Mouse (Mus musculus): ENCODE results near the gene Pcyt2.

Gene Pcyt2

DNA sequence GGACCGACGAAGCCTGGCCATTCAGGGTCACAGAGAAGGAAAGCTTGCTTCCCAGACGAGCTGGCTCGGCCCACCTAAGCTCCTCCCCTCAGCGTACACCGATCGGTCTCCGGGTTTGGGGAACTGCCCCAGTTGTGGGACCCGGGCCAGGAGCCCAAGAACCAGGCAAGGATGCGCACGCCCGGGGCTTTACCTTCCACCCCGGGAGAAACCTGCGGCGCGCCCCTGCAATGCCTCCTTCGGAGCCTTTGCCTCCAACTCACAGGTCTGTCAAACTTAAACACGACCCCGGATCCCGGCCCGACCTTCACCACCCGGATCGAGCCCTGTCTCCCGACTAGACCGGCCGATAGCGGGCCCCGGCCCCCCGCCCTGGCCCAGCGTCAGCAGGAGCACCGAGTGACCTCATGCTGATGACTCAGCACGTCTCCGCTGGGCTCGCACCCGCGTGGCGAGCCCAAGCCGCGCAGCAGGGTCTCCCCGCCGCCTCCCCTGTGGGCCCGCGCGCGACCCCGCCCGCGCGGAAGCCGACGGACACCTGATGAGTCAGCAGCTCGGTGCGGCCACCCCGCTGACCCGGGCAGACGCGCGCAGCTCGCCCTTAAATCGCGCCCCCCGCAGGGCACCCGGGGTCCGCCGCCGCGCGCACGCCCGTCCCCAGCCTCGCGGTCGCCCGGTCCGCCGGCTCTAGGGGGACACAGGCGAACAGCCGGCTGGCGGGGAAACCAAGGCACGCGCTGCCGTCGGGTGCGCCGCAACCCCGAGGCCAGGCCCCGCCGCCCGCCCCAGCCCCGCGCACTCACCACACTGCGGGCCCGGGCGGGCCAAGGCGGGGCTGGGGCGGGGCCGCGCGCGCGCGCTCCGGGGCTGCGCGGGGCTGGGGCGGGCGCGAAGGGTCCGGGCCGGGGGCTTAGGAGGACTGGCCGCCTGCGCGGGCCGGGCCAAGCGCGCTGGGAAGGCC lies 15.1 kb upstream of the Pcyt2 start:
- DNase-seq = peak; percentile 71

DNA sequence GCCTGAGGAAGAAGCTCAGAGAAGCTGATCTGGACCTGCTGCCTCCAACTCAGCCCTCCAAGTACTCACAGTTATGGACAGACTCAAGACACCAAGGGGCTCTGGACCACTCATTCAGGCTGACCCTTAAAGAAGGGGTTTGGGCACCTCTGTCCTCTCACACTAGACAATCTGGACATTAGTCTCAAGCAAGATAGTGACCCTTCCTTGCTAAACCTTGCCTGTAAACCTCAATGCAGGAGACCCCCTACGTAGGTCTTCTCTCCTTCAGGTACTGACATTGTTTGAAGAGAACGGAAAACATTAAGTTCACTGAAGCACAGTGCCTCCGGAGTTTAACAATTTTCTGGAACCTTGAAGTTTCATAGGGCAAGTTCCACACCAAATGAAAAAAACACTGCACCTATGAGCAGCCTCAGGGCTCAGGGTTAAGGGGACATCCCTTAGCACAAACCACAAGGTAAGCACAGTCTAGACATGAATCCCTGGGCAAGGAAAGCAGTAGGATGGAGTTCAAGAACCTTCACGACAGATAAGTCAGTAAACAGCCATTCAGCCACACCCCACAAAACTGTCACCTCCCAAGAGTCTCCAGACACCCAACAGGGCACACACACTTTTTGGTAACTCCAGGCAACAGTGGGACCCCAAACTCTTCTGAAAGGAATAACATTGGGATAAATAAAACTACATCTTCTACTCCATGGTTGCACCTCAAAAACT lies 14.2 kb upstream of the Pcyt2 start:
- no peak for DNase-seq

DNA sequence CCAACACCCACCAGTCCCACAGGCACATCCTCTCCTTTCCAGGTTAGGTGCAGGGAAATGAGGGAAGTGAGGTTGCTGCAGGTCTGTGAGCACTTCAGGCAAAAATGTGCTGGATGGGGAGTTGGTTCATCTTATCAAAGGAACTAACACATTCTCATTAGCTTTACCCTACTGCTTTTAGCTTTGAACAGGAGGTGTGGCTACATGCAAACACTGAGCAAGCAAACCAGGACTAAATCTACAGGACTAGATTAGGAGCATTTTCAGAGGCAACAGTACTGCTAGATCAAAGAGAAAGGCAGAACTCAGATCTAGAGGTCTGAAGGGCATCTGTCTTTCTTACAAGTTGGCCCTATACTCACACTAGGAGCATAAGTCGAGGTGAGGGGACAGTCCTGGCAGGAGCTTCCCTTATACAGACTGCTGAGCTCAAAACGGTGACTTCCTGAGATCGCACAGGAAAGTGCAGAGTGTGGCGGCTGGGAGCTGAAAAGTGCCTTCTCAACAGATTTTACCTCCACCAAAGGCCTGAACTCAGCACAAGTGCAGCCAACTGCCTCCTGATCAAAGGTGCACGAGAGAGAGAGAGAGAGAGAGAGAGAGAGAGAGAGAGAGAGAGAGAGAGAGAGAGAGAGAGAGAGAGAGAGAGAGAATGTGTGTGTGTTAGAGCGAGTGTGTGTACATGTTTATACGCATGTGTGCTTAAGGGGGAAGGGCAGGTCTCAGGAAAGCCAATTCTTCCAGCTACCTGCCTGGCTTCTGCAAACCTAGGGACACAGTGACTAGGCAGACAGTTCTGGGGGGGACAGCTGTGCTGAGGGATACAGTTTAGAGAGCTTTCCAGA lies 13.4 kb upstream of the Pcyt2 start:
- DNase-seq = no peak

DNA sequence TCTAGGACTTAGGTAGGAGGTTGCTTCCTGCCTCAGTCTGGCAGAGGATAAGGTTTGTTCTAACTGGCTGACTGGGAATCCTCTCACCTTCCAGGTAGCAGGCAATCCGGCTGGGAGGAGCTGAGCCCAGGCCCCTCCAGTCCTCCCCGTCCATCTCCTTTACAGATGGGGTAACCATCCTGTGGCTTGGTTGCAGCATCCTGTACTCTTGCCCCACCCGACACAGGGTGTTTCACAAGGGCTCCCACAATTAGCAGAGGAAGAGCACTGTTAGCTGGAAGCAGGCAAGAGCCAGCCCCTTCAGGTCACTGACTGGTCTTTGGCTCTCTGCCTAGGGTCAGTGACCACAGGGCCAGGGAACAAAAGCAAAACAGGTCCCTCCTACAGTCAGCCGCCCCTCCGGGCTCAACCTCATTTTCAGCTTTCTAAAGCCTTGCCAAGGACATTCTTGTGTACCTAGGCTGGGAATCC lies 12.7 kb upstream of the Pcyt2 start:
- no peak for DNase-seq

DNA sequence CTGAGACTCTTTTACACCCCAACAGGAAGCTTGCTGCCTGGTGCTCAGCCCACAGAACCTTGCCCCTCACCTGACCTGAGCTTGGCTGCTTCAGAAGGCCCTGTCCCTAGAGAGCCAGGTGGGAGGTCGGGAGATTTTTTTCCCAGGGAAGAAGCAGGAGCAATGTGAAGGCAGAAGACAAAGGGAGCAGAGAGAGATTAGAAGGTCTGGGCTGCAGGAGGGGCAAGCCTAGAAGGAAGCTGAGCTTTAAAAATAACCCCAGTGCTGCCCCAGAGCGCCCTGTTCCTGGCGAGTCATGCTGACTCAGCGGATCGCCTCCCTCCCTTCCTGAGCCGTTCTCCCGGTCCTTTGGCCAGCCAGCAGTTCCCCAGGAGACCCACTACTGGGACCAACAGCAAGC lies 12.2 kb upstream of the Pcyt2 start:
- no peak for DNase-seq

DNA sequence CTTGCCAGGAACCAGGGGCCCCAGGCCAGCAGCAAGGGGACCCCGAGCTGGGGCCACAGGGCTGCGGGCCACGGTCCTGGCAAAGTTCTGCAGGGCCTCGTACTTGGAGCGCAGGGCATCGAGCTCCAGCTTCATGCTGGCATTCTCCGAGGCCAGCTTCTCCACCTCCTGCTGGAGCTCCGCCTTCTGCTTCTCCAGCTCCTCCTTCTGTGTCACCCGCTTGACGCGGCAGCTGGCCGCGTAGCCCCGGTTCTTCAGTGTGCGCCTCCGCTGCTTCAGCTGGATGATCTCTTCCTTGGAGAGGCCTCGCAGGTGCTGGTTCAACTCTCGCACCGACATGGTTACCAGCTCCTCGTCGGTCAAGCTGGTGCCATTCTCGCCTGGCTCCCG lies 11.6 kb upstream of the Pcyt2 start:
- DNase-seq = no peak

DNA sequence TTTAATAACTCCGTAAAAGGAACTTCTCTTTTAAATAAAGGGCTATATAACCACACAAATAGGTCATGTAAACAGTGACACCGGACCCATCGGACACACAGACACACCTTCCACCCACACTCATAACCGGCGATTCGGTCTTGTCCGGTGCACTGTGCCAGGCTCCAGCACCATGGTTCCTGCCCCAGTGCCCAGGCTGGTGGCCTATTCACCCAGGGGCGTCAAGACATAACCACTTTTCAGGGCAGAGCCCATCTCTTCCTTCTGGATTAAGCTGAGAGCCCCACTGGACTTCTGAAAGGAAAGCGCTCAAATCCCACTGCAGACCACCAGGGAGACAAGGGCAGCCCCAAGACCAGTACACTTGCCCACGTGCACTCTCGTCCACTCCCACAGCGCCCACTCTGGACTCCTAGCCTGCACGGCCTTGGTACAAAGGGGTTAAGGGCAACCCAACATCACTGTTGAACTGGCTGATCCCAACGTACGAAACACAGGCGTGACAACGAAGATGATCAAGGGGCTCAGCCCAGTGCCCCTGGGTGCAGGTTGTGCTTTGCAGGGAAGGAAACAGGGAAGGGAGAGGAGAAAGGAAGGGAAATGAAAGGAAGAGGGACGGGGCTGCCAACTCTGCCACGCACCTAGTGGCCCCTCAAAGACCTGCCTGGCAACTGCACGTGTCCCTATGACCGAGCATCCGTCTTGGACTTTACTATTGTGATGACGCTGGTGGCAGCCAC lies 11.0 kb upstream of the Pcyt2 start:
- DNase-seq = no peak

DNA sequence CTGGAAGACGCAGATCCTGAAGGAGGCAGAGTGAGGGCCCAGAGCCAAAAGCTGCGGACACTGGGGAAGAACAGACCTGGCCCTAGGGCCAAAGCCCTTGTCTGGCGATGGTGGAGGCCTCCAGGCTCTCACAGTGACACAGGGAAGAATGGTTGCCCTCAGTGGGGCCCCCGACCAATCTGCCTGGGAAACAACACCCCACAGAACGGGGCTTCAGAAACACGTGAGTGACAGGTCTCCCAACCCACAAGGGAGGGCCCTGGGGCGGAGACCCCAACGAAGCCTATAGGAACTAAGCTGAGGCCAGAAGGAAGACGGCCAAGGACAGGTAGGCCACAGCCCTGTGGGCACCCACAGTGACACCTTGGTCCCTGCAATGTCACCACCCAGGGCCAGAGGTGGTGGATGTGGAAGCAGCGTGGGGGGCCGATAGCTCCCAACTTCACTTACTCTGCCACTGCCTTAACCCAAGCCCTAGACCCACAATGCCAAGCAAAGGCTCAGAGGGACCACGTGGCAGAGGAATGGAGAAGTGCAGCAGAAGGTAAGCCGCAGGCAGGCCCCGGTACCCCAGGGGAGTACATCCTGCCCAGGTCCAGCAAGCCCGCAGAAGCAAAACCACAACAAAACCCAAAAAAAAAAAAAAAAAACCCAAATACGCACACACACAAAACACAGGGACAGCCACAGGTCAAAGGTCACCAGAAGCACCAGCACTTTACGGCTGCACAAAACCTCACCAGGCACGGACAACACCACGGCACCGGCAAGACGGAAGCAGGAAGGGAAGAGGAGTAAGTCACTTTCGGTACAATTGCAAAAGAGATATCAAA lies 9.9 kb upstream of the Pcyt2 start:
- no peak for DNase-seq

DNA sequence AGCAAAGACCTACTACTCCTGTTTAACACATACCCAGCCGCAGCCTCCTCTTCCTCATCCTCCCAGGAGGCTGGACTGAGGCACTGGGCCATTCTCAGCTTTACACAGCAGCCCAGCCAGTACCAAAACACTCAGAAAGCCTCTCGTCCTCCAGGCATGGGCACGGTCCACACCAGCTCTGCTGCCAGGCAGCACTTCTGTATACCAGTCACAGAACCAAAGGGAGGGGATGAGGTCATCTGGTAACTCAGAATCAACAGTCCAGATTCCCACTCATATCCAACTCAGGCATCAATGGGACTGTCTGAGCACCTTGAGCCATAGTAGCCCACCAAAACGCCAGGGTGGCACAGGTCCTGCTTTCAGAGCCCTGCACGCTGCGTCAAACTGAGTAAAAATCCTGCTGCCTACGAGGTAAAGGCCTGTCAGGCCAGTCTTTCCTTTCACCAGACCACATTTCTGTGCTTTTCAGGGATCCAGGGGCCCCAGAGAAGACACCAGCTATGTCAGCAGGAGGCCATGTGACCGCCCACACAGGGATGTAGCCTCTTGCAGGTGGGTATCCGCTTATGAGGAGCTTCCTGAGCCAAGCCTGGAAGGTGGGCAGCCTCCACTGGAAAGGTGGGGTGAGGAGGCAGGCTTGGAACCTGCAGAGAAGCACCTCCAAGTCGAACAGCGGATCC lies 9.2 kb upstream of the Pcyt2 start:
- DNase-seq = no peak

DNA sequence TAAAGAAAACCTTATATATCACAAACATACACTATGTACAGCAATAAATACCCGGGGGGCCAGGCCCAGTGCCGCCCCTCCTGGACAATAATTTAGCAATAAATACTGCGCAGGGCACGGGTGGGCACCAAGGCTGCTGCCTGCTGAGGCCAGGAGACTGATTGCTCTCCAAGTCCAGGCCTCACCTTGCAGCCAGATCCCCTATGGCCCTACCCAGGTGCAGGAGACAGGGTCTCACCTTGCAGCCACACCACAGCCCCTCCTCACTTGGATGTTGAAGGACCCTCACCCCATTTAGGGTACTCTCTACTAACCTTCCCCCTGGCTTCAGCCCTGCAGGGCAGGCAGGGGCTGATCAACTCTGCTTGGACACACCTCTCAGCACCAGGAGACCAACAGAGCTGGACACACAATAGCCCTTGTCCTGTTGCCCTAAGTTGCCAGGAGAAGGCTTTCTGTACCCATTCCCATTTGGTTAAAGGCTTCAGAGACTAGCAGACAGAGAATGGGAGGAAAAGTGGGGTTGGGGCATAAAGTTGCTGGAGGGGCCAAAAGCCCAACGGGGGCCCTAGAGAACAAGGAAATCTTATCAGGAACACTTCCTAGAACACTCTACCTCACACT lies 7.5 kb upstream of the Pcyt2 start, which contains the start of gene Sirt7:
Gene Sirt7 (minus strand): TSS at position 89 of the 624 bp plus-strand sequence.
- no peak for DNase-seq

DNA sequence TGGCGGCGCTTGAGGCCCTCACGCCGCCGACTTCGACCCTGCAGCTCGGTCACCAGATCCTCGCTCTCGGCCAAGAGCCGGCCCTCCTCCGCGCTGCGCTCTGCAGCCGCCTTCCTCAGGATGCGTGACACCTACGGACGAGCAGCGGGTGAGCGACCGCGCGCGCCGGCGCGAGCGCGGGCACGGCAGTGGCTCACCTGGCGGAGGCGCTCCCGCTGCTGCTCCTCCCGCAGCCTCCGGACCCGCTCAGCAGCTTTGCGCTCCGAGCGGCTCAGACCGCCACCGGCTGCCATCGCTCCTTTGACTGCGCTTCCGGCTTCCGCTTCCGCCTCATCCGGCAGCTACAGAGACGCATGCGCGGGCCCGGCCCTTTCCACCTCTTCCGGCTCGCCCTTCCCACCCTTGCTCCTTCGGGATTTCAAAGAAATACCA lies 7.0 kb upstream of the Pcyt2 start:
- peak; percentile 80 for DNase-seq

DNA sequence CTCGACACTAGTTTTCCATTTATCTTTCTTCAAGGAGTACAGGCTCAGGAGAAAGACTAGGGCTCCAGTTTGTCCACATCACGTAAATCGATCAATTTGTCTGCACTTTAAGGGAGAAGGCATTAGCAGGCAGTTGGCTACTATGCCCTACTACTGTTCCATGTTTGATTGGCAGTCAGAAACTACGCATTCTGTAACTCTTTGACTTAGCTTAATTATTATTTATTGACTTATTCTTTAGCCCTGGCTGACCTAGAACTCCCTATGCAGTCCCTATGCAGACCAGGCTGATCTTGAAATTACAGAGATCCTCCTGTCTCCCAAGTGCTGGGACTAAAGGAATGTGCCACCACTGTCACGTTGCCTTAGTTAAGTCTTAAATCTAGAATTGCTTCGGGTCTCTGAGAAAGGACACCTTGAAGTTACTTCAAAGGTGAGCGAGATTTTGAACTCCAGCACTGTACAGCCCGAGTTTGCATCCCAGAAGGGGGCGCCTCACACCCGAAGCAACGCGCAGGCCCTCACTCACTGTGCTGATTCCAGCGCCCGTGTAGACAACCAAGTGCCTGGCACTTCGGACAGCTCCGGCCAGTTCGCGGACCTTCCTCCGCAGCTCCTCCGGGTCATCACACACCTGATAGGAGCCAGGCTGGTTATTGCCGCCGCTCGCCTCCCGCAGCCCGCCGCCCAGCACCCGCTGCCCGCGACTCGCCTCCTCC lies 6.4 kb upstream of the Pcyt2 start:
- peak; percentile 58 for DNase-seq

DNA sequence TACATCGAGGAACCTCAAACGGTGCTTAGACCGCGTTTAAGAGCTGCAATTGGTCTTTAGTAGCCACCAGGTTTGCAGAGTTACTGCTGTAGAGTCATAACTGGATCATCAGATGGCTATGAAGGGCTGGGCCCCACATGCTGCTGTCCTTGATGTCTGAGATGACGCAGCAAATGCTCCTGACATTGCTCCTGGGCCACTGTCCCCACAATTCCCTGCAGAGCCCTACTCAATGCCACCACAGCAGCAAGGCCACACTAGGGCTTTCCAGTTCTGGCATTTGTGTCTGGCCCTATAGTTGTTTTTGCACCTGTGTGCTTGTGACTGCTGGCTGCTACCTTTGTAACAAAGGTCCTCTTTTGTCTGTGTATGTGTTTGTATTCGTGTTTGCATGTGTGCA lies 5.1 kb upstream of the Pcyt2 start:
- no peak for DNase-seq

DNA sequence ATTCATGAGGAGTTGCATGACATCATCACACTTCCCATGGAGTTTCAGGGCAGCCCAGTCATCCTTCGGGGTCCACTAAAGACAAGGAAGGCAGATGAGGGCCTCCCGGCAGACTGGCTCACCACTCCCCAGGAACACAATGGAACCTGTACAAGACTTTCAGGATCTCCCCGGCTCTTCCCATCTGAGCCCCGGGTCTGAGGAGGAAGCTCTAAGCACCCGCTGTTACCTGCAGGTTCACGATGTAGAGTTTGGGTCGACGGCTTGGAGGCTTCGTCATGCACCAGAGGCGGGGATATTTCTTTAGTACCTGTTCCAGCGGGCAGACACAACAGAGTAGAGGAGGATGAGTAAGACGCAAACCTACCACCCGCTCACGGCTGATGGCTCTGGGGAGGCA lies 2.5 kb upstream of the Pcyt2 start:
- peak; percentile 37 for DNase-seq

DNA sequence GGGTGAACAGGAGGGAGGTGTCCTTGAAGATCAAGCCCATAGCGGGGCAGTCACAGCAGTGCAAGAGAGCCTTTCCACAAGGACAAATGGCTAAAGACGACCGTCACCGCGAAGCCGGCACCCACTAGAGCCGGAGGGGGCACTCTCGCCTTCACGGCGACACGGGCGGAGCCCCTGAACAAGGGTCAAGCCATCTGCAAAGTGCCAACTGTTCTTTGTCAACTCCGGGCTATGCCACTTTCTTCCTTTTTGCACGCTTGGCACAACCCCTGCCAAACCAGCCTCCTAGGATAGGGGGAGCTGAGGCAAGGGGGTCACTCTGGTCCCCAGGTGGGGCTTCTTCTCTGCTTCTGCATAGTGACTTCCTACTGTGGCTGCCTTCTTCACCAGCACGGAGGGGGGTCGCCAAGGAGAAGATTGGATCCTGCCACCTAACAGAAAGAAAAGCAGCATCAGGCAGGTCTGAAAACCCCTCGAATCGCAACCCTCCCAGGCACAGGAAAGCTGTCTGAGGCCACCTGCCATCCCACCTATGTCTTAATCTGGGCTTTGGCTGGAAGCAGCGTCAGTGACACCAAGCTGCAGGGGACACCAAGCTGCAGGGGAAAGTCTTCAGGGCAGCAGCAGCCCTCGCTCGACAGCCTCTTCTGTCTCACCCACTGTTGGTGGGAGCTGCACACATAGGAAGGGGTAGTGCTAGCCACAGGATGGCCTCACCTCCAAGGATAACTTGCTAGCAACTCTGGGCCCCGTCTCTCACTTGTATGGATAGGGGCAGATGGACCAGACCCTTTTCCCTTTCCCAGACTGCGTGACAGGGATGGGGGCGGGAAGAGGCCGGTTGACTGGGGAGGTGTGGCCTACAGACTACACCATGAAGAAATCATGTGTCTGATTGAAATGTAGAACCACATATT lies 1.1 kb upstream of the Pcyt2 start:
- peak; percentile 61 for DNase-seq

DNA sequence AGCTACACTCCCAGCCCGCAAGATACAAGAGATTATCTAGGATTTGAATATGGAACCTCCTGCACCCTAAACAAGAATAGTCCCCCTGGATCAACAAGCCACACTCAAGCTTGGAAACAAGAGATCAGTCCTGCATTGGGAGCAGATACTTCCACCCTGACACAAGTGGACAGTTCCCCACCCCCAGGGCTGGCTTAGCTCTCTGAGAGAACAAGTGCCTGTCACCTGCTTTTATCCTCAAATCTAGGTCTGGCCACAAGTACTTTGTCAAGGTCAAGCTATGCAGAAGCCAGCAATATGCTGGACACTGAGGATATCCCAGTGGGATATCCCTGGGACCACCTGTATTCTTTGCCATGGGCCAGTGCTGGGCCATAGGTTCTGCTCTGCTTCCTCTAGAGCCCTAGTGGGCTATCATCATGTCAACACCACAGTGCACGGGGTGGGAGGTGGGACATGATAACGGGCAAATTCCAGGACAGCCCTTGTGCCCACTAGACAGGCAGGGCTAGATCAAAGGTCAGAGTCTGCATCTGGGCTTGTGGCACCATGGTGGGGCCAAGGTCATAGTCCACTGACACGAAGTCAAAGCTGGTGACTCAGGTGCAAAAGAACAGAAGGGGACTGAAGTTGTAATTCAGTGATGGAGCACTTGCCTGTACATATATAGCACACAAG lies 980 bp downstream of the Pcyt2 start:
- peak; percentile 57 for DNase-seq

DNA sequence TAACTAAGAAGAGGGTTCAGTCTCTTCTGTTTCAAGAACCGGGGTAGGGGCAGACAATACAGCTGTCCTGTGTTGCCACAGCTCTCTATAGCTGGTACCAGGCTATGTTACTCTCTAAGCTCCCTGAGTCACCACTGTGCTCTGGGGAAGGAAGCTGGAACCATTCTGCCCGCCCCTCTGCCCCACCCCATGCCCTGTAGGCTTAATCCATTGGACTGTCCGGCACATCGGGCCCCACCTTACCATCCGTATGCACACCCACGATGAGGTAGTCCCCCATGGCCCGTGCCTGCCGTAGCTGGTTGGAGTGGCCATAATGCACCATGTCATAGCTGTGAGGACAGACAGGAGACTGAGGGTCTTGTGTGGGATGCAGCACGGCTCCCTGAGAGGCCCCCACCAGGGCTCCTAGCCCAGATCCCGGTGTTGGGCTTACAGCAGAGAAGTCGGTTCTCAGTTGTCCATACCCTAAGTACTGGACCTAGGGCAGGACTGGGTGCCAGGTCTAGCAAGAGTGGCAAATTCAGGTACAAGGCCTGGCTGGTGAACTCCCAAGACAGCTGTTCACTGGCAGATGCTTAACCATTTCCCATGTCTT lies 2.0 kb downstream of the Pcyt2 start:
- peak; percentile 46 for DNase-seq
